Mouse (Mus musculus) adrenal gland, postnatal 4 days (tissue): Measurements from ENCODE around the gene Camkmt. TPM values are rescaled to one million over a fixed set of nuclear protein-coding genes. Genes with fewer than 3 reads are reported as not detected.

Experiments used
- DNase-seq, 2 experiments: peaks; one replicate each; pipeline ENCODE4 v3.0.0; 2021 to 2022; ENCODE audit warnings: low spot score in 2 of 2, mixed read lengths in 2 of 2
- total RNA-seq, 2 experiments: library from RNA; stranded (reverse); gene quantifications; 2 replicates each; pipeline ENCODE4 v1.2.3; 2021

Camkmt gene
- total RNA-seq, 2 experiments from 2014 or later, result 6.8 to 8.5 TPM

DNA sequence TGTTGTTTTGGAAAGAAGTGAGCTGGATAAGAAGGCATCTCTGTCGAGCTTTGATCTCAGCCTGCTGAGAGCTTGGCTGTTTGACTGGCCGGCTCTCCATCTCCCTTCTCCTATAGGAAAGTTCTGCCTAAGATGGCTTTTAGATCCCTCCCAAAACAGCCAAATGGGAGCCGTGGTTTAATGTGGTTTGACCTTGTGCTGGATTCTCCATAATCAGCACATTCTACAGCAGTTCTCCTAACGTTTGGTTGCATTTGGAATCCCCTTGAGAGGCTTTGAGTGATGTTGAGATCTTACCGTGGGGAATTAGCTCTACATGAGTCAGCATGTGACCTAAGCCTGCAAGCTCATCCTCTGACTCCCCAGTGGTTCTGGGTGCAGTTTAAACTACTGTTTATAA lies 192.1 kb downstream of the Camkmt start:
- no peak for DNase-seq

DNA sequence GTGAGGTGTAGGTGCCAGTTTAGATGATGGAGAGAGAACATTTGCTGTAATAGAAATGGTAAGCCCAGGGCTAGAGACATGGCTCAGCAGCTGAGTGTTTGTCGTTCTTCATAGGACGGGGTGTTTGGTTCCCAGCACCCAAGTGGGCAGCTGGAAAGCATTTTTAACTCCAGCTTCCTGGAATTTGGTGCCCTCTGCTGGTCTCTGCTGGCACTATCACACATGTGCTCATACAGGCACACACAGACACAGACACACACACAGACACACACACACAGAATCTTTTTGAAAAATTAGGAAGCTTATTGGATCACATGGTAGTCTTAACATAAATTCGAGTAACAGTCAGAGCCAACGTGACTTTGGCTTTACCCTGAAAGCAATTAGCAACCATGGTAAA lies 200.8 kb downstream of the Camkmt start:
- DNase-seq, result no peak

- DNase-seq, result no peak
Measured at GRCm38 (mm10) chr17:85291601-85292000, 201.2 kb downstream of the Camkmt start.

- DNase-seq, result no peak
Measured at GRCm38 (mm10) chr17:85292276-85292675, 201.9 kb downstream of the Camkmt start.

DNA sequence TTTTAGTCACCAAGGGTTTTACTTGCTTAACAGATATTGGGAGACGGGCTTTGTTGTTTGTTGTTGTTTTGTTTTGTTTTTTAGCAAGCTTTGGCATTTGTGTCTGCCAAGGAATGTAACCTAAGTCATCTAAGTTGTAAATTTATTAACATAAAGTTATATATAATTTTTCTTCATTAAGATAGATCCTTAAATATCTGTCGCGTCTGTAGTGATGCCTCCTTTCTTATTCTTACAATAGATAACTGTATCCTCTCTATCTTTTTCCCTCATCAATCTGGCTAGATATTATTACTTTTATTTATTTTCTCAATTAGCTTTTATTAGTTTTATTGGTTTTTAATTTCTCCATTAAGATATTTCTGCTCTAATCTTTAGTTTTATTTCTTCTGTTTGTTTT lies 213.3 kb downstream of the Camkmt start:
- no peak for DNase-seq

- no peak for DNase-seq
Measured at GRCm38 (mm10) chr17:85308566-85308965, 218.2 kb downstream of the Camkmt start.

GRCm38 (mm10) chr17:85309046-85309445 lies 218.7 kb downstream of the Camkmt start:
- no peak for DNase-seq

- no peak for DNase-seq
Measured at GRCm38 (mm10) chr17:85311348-85311747, 221.0 kb downstream of the Camkmt start.

DNA sequence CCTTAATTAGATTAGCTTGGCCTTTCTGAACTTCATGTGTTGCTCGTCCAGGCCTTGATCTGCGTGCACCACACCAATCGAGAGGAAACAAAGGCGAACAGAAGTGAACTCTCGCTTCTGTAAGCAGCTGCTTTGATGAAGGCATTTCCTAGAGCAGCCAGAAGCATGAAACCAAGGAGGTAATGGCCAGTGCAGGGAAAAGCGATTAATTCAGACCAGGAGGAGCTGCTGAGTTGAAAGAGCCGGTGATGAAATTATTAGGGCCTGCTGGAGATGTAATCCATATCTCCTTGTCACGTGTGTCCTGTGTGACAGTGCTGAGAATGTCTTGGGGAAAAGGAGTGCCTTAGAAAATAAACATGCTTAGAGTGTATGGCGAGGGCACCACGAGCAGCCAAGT lies 228.0 kb downstream of the Camkmt start:
- no peak for DNase-seq

DNA sequence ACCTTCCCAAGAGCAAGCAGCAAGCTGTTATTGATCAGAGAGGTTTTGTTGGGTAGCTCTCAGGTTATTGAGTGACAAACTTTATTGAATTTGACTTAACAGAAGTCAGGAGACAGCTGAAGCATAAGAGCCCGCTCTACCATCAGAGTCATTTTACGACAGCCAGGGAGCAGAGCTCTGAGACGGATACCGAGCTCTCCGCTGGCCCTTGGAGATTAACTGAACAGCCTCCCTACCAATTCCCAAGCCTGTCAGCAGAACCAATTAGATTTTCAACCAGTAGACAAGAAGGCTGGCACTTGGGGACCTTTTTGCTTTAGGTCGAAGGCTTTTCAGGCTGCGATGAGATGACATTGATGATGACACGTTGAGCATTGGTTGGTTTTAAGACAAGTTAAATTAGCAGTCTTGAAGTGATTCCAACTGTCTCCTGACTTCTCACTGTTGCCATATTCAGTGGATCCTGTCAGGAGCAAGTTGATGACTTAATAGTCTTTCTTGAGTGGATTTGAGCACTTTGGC lies 229.5 kb downstream of the Camkmt start:
- no peak for DNase-seq

DNA sequence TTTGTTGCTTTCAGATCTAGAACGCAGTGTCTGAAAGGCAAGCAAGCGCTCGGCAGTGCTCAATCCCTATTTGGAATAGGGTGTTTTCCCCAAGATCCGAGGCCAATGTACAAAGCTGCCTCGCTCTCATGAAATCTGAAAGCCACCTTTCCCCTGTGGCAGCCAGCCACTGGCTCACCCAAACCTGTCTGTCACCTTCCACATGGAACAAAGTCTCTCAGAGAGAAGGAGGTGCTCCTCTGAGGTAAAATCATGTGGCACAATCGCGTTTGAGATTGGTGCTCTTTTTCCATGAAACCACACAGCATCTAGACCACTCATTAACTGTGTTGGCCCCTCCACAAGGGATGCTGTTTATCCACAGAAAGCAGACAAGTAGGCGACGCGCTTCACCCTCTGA lies 238.5 kb downstream of the Camkmt start:
- no peak for DNase-seq

GRCm38 (mm10) chr17:85335464-85335863 lies 245.1 kb downstream of the Camkmt start:
- no peak for DNase-seq

- DNase-seq, result no peak
Measured at GRCm38 (mm10) chr17:85337666-85338065, 247.3 kb downstream of the Camkmt start.

GRCm38 (mm10) chr17:85341134-85341700 lies 250.9 kb downstream of the Camkmt start:
- DNase-seq, result no peak

DNA sequence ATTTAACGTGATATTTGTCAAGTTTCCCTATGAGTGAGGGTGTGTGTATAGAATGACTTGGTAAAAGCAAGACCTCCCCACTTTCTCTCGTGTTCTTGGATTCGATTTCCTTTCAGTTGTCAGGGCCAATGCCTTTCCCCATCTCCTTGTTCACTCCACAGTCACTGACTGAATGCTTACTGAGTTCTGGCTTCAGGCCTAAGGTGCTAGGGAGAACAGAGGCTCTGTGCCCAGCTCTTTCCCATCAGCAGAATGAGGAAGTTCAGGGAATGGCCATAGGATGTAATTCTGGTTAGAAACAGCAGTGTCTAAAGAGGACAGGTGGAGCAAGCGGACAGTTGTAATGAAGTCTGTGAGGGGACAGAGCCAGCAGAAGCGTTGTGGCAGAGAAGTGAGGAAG lies 252.1 kb downstream of the Camkmt start:
- DNase-seq, result no peak

DNA sequence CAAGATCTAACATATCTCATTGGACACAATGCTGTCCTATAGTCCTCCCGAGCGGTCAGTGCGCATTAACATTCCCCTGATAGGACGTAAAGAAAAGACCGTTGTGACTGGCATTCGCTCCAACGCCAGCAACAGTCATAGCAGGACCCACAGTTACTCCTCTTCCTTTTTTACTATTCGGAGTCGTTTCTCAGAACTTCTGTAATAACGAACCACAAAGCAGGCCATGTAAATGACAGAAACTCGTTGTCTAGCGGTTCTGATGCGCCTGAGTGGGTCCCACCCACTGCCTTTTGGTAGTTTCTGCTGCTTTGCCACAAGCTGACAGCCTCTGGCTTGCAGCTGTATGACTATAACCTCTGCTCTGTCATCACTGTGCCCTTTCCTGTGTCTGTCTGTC lies 253.1 kb downstream of the Camkmt start:
- no peak for DNase-seq

DNA sequence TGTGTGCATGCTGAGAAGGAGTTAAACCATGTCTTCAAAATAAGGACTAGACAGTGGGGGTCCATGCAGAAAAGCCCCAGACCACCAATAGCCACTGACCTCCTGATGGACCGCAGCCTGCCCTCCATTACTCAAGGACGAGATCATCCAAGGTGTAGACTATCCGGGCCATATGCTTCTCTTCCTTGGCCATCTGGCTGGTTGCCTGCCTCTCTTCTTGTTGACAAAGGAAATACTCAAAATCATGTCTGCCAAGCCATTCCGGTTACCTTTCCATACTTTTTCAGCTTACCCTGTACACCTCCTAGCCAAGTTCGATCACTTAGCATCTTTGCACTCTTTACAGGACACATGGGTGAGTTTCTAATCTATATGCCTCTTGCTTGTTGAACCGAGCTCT lies 256.3 kb downstream of the Camkmt start:
- DNase-seq, result no peak

DNA sequence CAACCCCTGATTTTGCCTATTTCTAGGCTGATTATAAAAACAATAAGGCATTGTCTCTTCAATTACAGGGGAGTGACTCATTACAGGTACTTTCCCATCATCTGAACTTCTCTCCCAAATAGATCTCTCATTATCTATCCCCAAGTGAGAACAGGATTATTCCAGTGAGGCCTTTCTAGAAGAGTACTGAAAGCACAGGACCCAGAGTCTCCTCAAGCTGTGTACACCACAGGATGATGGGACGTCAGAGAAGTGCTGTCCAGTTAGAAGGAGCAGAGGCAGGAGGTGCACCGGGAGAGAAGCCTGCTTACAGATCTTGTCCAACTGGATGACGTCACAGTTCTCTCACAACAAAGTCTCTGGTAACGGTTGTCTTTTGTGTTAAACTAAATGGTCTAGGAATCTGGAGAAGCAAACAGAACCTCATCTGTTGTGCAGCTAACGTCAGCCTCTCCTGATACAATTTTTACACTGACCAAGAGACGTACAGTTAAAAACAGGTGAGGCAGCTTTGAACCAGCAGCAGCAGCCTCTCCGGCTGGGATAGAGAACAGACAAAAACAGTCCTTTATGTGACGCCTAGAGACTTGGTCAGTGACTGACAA lies 259.1 kb downstream of the Camkmt start:
- DNase-seq, result no peak

DNA sequence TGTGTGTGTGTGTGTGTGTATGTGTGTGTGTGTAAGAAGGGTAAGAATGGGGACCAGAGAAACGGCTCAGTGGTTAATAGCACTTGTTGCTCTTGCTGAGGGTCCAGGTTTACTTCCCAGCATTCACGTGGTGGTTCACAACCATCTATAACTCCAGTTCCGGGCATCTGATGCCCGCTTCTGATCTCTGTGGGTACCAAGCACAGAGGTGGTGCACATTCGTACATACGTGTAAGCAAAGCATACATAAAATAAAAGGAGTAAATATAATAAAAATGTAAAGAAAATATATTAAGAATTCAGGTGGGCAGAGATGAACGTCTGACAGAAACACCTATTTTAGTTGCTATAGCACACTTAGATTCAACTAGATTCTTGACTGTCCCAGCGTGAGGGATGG lies 260.9 kb downstream of the Camkmt start:
- DNase-seq, result no peak

DNA sequence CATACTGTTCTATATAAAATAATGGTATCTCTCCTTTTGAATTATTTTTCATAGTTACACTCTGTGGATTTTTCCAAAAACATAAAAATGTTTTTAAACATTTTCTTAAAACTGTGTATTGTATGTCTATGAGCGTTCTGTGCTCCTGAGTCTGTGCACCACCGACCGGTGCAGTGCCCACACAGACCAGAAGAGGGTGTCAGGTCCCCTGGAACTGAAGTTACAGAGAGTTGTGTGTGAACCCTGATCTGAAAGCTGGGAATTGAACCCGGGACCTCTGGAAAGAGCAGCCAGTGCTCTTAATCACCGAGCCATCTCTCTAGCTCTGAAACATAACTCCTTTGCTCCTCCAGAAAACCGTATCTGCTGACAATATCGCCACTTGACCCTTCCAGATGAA lies 262.4 kb downstream of the Camkmt start:
- no peak for DNase-seq

- DNase-seq, result no peak
Measured at GRCm38 (mm10) chr17:85353191-85353590, 262.8 kb downstream of the Camkmt start.

DNA sequence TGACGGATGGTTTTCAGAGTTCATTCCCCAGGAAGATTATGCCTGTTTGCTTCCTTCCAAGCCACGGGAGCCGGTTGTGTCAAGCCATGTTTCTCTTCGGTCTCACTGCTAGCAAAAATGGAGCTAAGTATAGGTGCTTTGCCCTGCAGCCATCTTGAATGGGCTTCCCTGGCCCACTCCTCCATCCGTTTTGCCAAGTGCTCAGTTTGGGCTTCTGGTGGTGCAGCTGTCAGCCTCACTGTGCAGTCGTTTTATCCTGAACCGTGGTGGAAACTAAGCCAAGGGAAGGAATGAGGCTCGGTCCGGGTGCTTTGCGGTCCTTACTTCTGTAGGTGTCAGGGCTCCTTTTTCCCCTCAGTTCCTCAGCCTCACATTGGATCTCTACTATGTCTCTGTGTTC lies 263.3 kb downstream of the Camkmt start:
- no peak for DNase-seq

- no peak for DNase-seq
Measured at GRCm38 (mm10) chr17:85355356-85355755, 265.0 kb downstream of the Camkmt start.
